Mouse (Mus musculus) liver (tissue): ENCODE results near the gene Tmem59l.

ENCODE experiments used
- DNase-seq: peaks from one replicate; pipeline ENCODE4 v3.0.0-alpha.2; 2020; ENCODE audit warnings: mixed read lengths

Gene Tmem59l

GRCm38 (mm10) chr8:70458462-70458861, 28.7 kb downstream of the Tmem59l start:
- DNase-seq = no peak

- no peak for DNase-seq
Measured at GRCm38 (mm10) chr8:70457882-70458281, 29.3 kb downstream of the Tmem59l start.

GRCm38 (mm10) chr8:70456996-70457395, 30.2 kb downstream of the Tmem59l start:
- DNase-seq = no peak

- DNase-seq = no peak
Measured at GRCm38 (mm10) chr8:70453852-70454251, 33.3 kb downstream of the Tmem59l start.

GRCm38 (mm10) chr8:70452196-70452966, 34.8 kb downstream of the Tmem59l start:
- no peak for DNase-seq

GRCm38 (mm10) chr8:70447639-70448420, 39.3 kb downstream of the Tmem59l start:
- DNase-seq = no peak

- DNase-seq = no peak
Measured at GRCm38 (mm10) chr8:70445988-70446387, 41.2 kb downstream of the Tmem59l start.

GRCm38 (mm10) chr8:70443326-70443725, 43.8 kb downstream of the Tmem59l start:
- DNase-seq = peak; percentile 83

GRCm38 (mm10) chr8:70441565-70441964, 45.6 kb downstream of the Tmem59l start:
- DNase-seq = no peak

- no peak for DNase-seq
Measured at GRCm38 (mm10) chr8:70440246-70440645, 46.9 kb downstream of the Tmem59l start.

GRCm38 (mm10) chr8:70439848-70440179, 47.3 kb downstream of the Tmem59l start:
- no peak for DNase-seq

GRCm38 (mm10) chr8:70439055-70439847, 47.9 kb downstream of the Tmem59l start, which contains the start of gene Crtc1:
Gene Crtc1, minus strand, starts transcription at chr8:70439579.
- peak; percentile 97 for DNase-seq

GRCm38 (mm10) chr8:70438423-70438822, 48.7 kb downstream of the Tmem59l start:
- no peak for DNase-seq

GRCm38 (mm10) chr8:70435156-70435555, 52.0 kb downstream of the Tmem59l start:
- DNase-seq = no peak
